Mouse (Mus musculus): Measurements from ENCODE around the gene Ptges.

Ptges gene

GRCm38 (mm10) chr2:30897291-30897690, 32.4 kb downstream of the Ptges start:
- peak; percentile 25 for DNase-seq

DNA sequence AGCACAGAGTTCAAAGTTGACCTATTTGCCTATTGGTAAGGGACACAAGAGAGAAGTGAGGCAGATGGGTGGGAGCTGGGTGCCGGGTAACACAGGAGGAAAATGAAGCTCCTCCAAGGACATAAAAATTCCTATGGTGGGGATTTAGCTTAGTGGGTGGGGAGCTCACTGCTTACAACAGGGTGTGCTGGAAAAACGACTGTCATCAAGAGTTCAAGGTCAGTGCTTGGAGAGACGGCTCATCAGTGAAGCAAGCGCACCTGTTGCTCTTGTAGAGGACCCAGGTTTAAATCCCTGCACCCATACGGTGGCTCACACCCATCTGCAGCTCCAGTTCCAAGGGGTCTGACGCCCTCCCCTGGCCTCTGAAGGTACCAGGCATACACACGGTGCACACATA, 35.7 kb downstream of the Ptges start:
- no peak for DNase-seq

DNA sequence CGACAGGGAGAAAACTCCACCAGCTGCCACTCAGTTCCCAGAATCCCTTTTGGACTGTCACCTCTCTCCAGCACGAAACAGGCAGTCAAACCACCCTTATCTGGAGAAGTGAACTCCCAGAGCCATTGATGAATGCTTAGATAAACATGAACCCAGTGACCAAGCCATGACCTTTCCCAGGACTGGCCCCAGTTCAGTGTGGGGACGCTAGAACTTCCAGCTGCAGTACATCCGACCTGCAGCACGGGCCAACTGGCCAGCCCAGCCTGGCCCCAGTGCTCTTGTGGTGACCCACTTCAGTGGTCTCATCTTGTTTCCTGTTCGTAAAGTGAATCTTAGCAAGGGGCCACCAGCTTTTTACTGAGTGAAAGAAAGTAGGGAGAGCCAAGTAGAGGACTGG, 36.3 kb downstream of the Ptges start:
- DNase-seq: peak; percentile 45

- DNase-seq: peak; percentile 57
Observed at GRCm38 (mm10) chr2:30891002-30891401, 38.7 kb downstream of the Ptges start.

GRCm38 (mm10) chr2:30885453-30886163, 44.1 kb downstream of the Ptges start:
- DNase-seq: no peak

GRCm38 (mm10) chr2:30884852-30885373, 44.8 kb downstream of the Ptges start:
- no peak for DNase-seq

- DNase-seq: no peak
Observed at GRCm38 (mm10) chr2:30881215-30881614, 48.4 kb downstream of the Ptges start.

GRCm38 (mm10) chr2:30879481-30879880, 50.2 kb downstream of the Ptges start:
- no peak for DNase-seq

DNA sequence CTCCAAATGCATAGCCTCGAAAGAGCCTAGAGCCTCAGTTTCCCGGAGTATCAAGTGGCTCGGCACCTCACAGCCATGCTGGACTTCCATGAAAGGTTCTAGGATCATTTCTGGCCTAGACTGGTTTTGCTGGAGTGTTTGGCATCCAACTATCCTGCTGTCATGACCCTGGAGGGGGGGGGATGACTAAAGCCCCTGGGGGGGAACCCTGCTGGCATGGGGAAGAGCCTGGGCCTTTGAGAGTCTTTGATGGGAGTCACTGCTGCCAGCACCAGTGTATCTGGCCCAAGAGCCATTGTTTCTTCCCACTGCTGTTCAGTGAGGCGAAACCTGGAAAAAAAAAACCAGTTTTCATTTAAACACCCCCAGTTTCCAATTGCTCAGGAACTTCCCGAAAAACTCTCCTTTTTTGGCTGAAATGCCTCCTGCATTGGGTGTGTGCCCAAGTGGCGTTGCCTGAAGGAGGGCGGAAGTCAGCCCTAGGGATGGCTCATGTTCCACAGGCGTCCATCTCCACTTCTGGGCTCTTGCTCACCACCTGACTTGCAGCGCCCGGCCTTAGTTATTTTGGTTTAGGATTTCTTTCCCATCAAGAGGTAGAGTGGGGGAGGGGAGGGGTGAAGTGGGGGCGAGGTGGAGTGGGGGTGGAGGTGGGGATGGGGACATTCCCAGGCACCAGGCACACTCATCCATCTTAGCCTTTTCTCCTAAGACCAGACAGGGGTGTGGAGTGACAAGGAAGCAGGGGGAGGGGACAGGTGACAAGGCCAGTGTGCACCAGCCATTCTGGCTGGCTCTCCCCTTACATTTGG, 53.8 kb downstream of the Ptges start:
- DNase-seq: no peak

DNA sequence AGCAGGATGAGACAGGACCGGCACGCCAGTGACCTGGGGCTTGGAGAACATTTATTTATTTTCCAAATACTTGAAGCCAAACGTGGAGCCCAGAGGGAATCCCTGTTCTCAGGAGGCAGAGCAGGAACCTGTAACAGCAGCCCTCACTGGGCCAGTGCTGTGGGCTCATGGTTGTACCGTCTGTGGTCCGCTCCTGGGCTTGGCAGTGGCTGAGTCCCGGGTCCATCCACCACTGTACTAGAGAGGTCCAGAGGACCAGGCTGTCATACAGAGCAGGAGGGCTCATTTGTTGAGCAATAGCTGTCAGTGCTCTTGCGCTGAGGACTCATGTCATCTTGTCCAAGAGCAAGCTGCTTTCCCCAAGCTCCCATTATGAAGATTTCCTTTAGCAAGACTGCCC, 54.6 kb downstream of the Ptges start:
- DNase-seq: no peak

GRCm38 (mm10) chr2:30874445-30874844, 55.2 kb downstream of the Ptges start:
- DNase-seq: no peak

- DNase-seq: no peak
Observed at GRCm38 (mm10) chr2:30872669-30873068, 57.0 kb downstream of the Ptges start.

- DNase-seq: peak; percentile 59
Observed at GRCm38 (mm10) chr2:30870863-30871262, 58.8 kb downstream of the Ptges start.

DNA sequence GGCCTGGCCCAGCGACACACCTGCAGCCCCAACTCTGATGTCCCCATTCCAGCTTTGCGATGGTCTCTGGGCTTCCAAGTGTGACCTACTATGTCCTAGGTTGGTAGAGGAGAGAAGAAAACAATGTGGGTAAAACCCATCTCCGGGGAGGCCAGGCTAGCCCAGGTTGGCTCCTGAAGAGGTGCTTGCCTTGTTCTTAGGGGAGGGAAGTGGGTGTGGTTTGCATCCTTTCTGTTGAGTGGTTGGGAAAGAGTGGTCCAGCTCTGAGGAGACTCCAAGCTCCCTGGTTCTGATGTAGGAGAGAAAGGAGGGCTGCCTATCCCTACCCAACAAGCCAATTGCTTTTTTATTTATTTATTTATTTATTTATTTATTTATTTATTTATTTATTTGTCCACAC, 64.2 kb downstream of the Ptges start:
- no peak for DNase-seq

DNA sequence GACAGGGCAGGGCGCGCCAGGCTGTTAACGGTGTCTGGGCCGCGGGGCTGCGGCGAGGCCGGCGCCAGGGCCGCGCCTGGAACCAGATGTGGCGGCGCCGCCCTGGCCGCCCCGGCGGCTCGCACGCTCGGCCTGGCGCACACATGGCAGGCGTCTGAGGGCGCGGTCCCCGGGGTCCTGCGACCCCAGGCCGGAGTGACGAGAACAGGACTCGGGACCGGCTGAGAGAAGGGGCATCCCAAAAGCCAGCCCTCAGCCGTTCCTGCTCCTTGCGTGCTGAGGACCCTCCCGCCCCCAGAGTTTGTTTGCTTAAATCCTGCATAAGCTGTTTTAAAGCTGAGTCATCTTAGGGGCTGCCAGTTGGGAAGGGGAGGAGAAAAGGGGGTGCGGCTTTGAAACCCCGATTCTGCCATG, 64.7 kb downstream of the Ptges start:
- DNase-seq: no peak

DNA sequence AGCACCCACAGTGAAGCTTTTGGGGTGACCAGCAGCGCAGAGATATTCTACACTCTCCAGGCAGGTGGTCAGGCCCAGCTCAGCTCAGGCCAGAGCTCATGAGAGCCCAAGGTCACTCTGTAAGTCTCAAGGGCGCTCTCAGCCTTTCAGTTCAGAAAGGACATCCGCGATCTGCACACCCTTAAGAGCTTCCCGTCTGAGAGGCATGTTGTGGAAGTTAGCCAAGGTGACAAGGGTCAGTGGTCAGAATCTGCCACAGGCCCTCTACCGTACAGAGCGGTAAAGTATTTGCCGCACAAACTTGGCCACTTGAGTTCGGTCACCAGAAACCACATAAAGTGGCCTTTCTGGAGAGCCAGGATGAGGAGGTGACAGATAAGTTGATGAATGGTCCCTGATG, 66.1 kb downstream of the Ptges start:
- peak; percentile 50 for DNase-seq

GRCm38 (mm10) chr2:30862081-30862480, 67.6 kb downstream of the Ptges start:
- DNase-seq: no peak

DNA sequence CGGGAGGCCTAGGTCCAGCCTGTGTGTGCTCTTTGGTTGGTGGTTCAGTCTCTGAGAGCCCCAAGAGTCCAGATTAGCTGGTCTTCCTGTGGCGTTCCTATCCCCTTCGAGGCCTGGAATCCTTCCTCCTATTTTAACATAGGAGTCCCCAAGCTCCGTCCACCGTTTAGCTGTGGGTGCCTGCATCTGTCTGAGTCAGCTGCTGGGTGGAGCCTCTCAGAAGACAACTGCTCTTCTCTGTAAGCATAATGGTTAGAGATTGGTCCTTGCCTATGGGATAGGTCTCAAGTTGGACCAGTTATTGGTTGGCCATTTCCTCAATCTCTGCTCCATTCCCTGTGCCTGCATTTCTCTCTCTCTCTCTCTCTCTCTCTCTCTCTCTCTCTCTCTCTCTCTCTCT, 69.9 kb downstream of the Ptges start:
- DNase-seq: no peak

DNA sequence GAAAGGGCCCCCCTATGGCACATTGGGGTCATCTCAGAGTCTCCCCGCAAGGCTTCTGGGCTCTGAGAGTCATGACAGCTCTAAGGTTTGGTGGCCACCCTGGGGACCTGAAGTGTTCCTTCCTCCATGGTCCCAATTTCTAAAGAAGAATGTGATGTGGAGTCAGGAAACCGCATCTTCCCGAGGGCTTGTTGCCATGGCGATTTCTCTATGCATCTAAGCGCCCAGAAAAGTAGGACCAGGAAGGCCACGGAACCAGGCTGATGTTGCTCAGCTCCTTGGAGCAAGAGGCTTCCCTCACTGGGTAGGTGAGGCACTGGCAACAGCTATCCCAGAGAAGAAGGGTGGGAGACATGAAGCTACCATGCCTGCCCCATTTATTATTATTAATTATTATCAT, 72.6 kb downstream of the Ptges start:
- no peak for DNase-seq

GRCm38 (mm10) chr2:30852771-30853313, 76.8 kb downstream of the Ptges start:
- DNase-seq: no peak

DNA sequence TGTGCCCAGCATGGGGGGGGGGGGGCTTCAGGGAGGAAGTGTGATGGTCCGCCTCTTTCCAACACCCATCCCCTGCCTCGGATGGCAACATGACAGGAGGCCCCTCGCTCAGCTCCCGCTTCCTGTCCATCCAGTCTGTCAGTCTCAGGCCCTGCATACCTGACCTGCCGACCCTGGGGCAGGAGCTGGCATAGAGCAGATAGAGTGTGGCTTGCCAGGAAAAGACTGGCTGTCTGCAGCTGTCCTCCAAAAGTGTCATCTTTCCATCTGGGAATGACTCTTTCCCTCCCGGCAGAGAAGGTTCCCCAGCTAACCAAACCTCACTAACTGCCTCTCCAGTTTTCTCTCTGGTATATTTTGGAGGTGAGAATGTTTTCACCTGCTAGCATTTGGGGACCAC, 79.1 kb downstream of the Ptges start:
- DNase-seq: no peak

GRCm38 (mm10) chr2:30848184-30848583, 81.5 kb downstream of the Ptges start:
- DNase-seq: no peak

DNA sequence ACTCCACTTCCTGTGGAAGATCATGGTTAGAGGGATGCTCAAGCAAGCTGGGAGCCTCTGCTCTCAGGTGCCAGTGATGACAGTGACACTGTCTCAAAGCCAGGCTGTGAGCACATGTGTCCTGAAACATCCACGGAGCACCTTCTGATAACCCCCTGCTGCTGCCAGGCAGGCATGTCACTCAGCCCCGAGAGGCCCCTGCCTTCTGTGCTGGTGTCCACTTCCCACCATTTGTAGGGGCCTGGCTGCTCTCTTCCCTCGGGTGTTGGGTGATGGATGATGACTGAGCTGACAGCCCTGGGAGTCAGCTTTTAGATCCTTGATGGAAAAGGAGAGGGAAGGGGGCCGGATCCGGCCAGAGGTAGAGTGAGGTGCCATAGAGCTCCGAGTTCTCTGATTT, 82.9 kb downstream of the Ptges start:
- no peak for DNase-seq

- DNase-seq: no peak
Observed at GRCm38 (mm10) chr2:30846236-30846635, 83.4 kb downstream of the Ptges start.
